ENCODE assay signal across 28 mouse cellular contexts in genomic region chr4:131805255-131805654, GRCm38 (mm10).
"Had no signal": no experiment of that assay in that cellular context is flagged by ENCODE, and none has a peak within 500 bp of the region (broad histone marks: within the 10 kb centered on the region; RNA-seq: fewer than 3 reads in every experiment).

No protein-coding gene starts in this region.

- H3K4me2 ChIP-seq: embryonic facial prominence, embryonic 12.5 days; embryonic facial prominence, embryonic 13.5 days; embryonic facial prominence, embryonic 15.5 days; forebrain, embryonic 12.5 days; forebrain, embryonic 13.5 days; forebrain, embryonic 15.5 days had no signal

- H3K9me3 ChIP-seq: embryonic facial prominence, embryonic 10.5 days; embryonic facial prominence, embryonic 12.5 days; embryonic facial prominence, embryonic 13.5 days; embryonic facial prominence, embryonic 15.5 days; forebrain, embryonic 10.5 days; forebrain, embryonic 12.5 days; forebrain, embryonic 13.5 days; forebrain, embryonic 15.5 days; heart, embryonic 10.5 days had no signal

- H3K27ac ChIP-seq: embryonic facial prominence, embryonic 10.5 days; embryonic facial prominence, embryonic 12.5 days; embryonic facial prominence, embryonic 13.5 days; embryonic facial prominence, embryonic 15.5 days; forebrain, embryonic 10.5 days; forebrain, embryonic 12.5 days; forebrain, embryonic 13.5 days; forebrain, embryonic 15.5 days; gastrocnemius, adult 2 months; heart, adult 2 months; heart, embryonic 10.5 days had no signal

- H3K4me3 ChIP-seq: embryonic facial prominence, embryonic 10.5 days; embryonic facial prominence, embryonic 12.5 days; embryonic facial prominence, embryonic 13.5 days; embryonic facial prominence, embryonic 15.5 days; erythroblast, embryonic 14.5 days; forebrain, embryonic 10.5 days; forebrain, embryonic 12.5 days; forebrain, embryonic 13.5 days; forebrain, embryonic 15.5 days; gastrocnemius, adult 2 months; heart, adult 2 months; heart, embryonic 10.5 days had no signal

- H3K36me3 ChIP-seq: forebrain, embryonic 15.5 days; heart, embryonic 10.5 days had no signal

- H3K9ac ChIP-seq: embryonic facial prominence, embryonic 12.5 days; embryonic facial prominence, embryonic 13.5 days; embryonic facial prominence, embryonic 15.5 days; forebrain, embryonic 12.5 days; forebrain, embryonic 13.5 days; forebrain, embryonic 15.5 days; forebrain, postnatal 0 days had no signal

- H3K4me1 ChIP-seq: forebrain, embryonic 12.5 days; forebrain, embryonic 13.5 days; forebrain, embryonic 15.5 days had no signal

- H3K27me3 ChIP-seq: embryonic facial prominence, embryonic 12.5 days; embryonic facial prominence, embryonic 13.5 days; embryonic facial prominence, embryonic 15.5 days; forebrain, embryonic 12.5 days; forebrain, embryonic 13.5 days; forebrain, embryonic 15.5 days had no signal

- ATAC-seq: forebrain, embryonic 13.5 days; forebrain, embryonic 14.5 days; forebrain, postnatal 0 days had no signal

- DNase-seq: cerebellum, adult 8-10 months; cerebellum, adult 9-10 months; cerebellum, adult 9-11 months; cerebellum, postnatal 10 days; cerebellum, postnatal 14 days; cerebellum, postnatal 25 days; cerebellum, postnatal 36 days; embryo, embryonic 11 days; forebrain, postnatal 0 days; gastrocnemius, adult 2 months; gastrocnemius, postnatal 10 days; gastrocnemius, postnatal 14 days; gastrocnemius, postnatal 25 days; gastrocnemius, postnatal 36 days; heart, adult 11 months; heart, adult 18-20 months; heart, adult 2 months had no signal
